Mouse (Mus musculus): ENCODE measurements around the gene Cd82. TPM values are rescaled to one million over a fixed set of nuclear protein-coding genes. Genes with fewer than 3 reads are reported as not detected.

The Cd82 gene
- polyA plus RNA-seq, 1 experiment, result 181 TPM

- 37% methylated on average over 10 of the region's 10 CpGs for WGBS
- peak overlapping the region; percentile 3; the same call in 1 of the 2 replicates for H3K27ac ChIP-seq (ENCODE audit: control insufficient read depth, insufficient read depth, low read length)
- H3K36me3 ChIP-seq (ENCODE audit: control insufficient read depth, insufficient read depth, low read length), result no peaks in the 10 kb centered on the region
- TF ChIP-seq POLR2A (IDR thresholded peaks at IDR 0.05; ENCODE audit: control insufficient read depth, extremely low read depth, insufficient read depth, low read length, poor library complexity), result no peak
- no peak for TF ChIP-seq CTCF (IDR thresholded peaks at IDR 0.05; ENCODE audit: borderline replicate concordance, control insufficient read depth, extremely low read depth, insufficient read depth, low read length, poor library complexity)
- no peaks in the 10 kb centered on the region for H3K27me3 ChIP-seq (ENCODE audit: control insufficient read depth, insufficient read depth, low read length)
- peaks cover 77% of the 10 kb centered on the region for H3K4me1 ChIP-seq (replicated peaks; ENCODE audit: control insufficient read depth, insufficient read depth, low read length)
- no peak overlapping the region for H3K4me3 ChIP-seq (ENCODE audit: control insufficient read depth, insufficient read depth, low read length)
- no peak for DNase-seq
Observed at GRCm38 (mm10) chr2:93454334-93454733, 8.6 kb downstream of the Cd82 start.

- Histone ChIP-seq H3K27me3 (ENCODE audit: control insufficient read depth, insufficient read depth, low read length) (no peaks in the 10 kb centered on the region), H3K36me3 (ENCODE audit: control insufficient read depth, insufficient read depth, low read length) (no peaks in the 10 kb centered on the region), H3K4me1 (replicated peaks; ENCODE audit: control insufficient read depth, insufficient read depth, low read length) (peaks cover 76% of the 10 kb centered on the region), H3K4me3 (ENCODE audit: control insufficient read depth, insufficient read depth, low read length) (no peak overlapping the region), H3K27ac (ENCODE audit: control insufficient read depth, insufficient read depth, low read length) (no peak overlapping the region)
- WGBS, result 87% methylated on average over 4 of the region's 4 CpGs
- no peak for DNase-seq
- no peak for TF ChIP-seq CTCF (IDR thresholded peaks at IDR 0.05; ENCODE audit: borderline replicate concordance, control insufficient read depth, extremely low read depth, insufficient read depth, low read length, poor library complexity)
- no peak for TF ChIP-seq POLR2A (IDR thresholded peaks at IDR 0.05; ENCODE audit: control insufficient read depth, extremely low read depth, insufficient read depth, low read length, poor library complexity)
Observed at GRCm38 (mm10) chr2:93453046-93453445, 9.9 kb downstream of the Cd82 start.

GRCm38 (mm10) chr2:93452506-93452905, 10.4 kb downstream of the Cd82 start:
- Histone ChIP-seq H3K4me3 (ENCODE audit: control insufficient read depth, insufficient read depth, low read length) (no peak overlapping the region), H3K36me3 (ENCODE audit: control insufficient read depth, insufficient read depth, low read length) (no peaks in the 10 kb centered on the region), H3K27me3 (ENCODE audit: control insufficient read depth, insufficient read depth, low read length) (no peaks in the 10 kb centered on the region), H3K4me1 (replicated peaks; ENCODE audit: control insufficient read depth, insufficient read depth, low read length) (peaks cover 76% of the 10 kb centered on the region), H3K27ac (ENCODE audit: control insufficient read depth, insufficient read depth, low read length) (no peak overlapping the region)
- no peak for TF ChIP-seq CTCF (IDR thresholded peaks at IDR 0.05; ENCODE audit: borderline replicate concordance, control insufficient read depth, extremely low read depth, insufficient read depth, low read length, poor library complexity)
- no peak for TF ChIP-seq POLR2A (IDR thresholded peaks at IDR 0.05; ENCODE audit: control insufficient read depth, extremely low read depth, insufficient read depth, low read length, poor library complexity)
- DNase-seq, result no peak
- 95% methylated on average over 4 of the region's 4 CpGs for WGBS

GRCm38 (mm10) chr2:93452057-93452456, 10.9 kb downstream of the Cd82 start:
- Histone ChIP-seq H3K27ac (ENCODE audit: control insufficient read depth, insufficient read depth, low read length) (no peak overlapping the region), H3K36me3 (ENCODE audit: control insufficient read depth, insufficient read depth, low read length) (no peaks in the 10 kb centered on the region), H3K27me3 (ENCODE audit: control insufficient read depth, insufficient read depth, low read length) (no peaks in the 10 kb centered on the region), H3K4me1 (replicated peaks; ENCODE audit: control insufficient read depth, insufficient read depth, low read length) (peaks cover 74% of the 10 kb centered on the region), H3K4me3 (ENCODE audit: control insufficient read depth, insufficient read depth, low read length) (no peak overlapping the region)
- 84% methylated on average over 6 of the region's 6 CpGs for WGBS
- TF ChIP-seq POLR2A (IDR thresholded peaks at IDR 0.05; ENCODE audit: control insufficient read depth, extremely low read depth, insufficient read depth, low read length, poor library complexity), result no peak
- DNase-seq, result no peak

GRCm38 (mm10) chr2:93451219-93451938, 11.6 kb downstream of the Cd82 start:
- Histone ChIP-seq H3K4me3 (ENCODE audit: control insufficient read depth, insufficient read depth, low read length) (no peak overlapping the region), H3K36me3 (ENCODE audit: control insufficient read depth, insufficient read depth, low read length) (no peaks in the 10 kb centered on the region), H3K27me3 (ENCODE audit: control insufficient read depth, insufficient read depth, low read length) (no peaks in the 10 kb centered on the region), H3K27ac (ENCODE audit: control insufficient read depth, insufficient read depth, low read length) (no peak overlapping the region), H3K4me1 (replicated peaks; ENCODE audit: control insufficient read depth, insufficient read depth, low read length) (peaks cover 69% of the 10 kb centered on the region)
- no peak for DNase-seq
- TF ChIP-seq CTCF (IDR thresholded peaks at IDR 0.05; ENCODE audit: borderline replicate concordance, control insufficient read depth, extremely low read depth, insufficient read depth, low read length, poor library complexity) (no peak), POLR2A (IDR thresholded peaks at IDR 0.05; ENCODE audit: control insufficient read depth, extremely low read depth, insufficient read depth, low read length, poor library complexity) (no peak)
- WGBS, result 95% methylated on average over 6 of the region's 6 CpGs

- Histone ChIP-seq H3K4me1 (replicated peaks; ENCODE audit: control insufficient read depth, insufficient read depth, low read length) (peaks cover 62% of the 10 kb centered on the region), H3K36me3 (ENCODE audit: control insufficient read depth, insufficient read depth, low read length) (no peaks in the 10 kb centered on the region), H3K27ac (ENCODE audit: control insufficient read depth, insufficient read depth, low read length) (no peak overlapping the region), H3K27me3 (ENCODE audit: control insufficient read depth, insufficient read depth, low read length) (no peaks in the 10 kb centered on the region), H3K4me3 (ENCODE audit: control insufficient read depth, insufficient read depth, low read length) (no peak overlapping the region)
- DNase-seq, result no peak
- TF ChIP-seq POLR2A (IDR thresholded peaks at IDR 0.05; ENCODE audit: control insufficient read depth, extremely low read depth, insufficient read depth, low read length, poor library complexity) (no peak), CTCF (IDR thresholded peaks at IDR 0.05; ENCODE audit: borderline replicate concordance, control insufficient read depth, extremely low read depth, insufficient read depth, low read length, poor library complexity) (no peak)
- WGBS, result 87% methylated on average over 7 of the region's 7 CpGs
Observed at GRCm38 (mm10) chr2:93450695-93451094, 12.2 kb downstream of the Cd82 start.

- 30% methylated on average over 2 of the region's 2 CpGs for WGBS
Observed at GRCm38 (mm10) chr2:93449657-93450056, 13.3 kb downstream of the Cd82 start.

More at GRCm38 (mm10) chr2:93449657-93450056, 13.3 kb downstream of the Cd82 start:
- Histone ChIP-seq H3K27ac (ENCODE audit: control insufficient read depth, insufficient read depth, low read length) (no peak overlapping the region), H3K4me3 (ENCODE audit: control insufficient read depth, insufficient read depth, low read length) (no peak overlapping the region), H3K36me3 (ENCODE audit: control insufficient read depth, insufficient read depth, low read length) (no peaks in the 10 kb centered on the region), H3K4me1 (replicated peaks; ENCODE audit: control insufficient read depth, insufficient read depth, low read length) (peaks cover 65% of the 10 kb centered on the region), H3K27me3 (ENCODE audit: control insufficient read depth, insufficient read depth, low read length) (no peaks in the 10 kb centered on the region)
- TF ChIP-seq POLR2A (IDR thresholded peaks at IDR 0.05; ENCODE audit: control insufficient read depth, extremely low read depth, insufficient read depth, low read length, poor library complexity), result no peak
- TF ChIP-seq CTCF (IDR thresholded peaks at IDR 0.05; ENCODE audit: borderline replicate concordance, control insufficient read depth, extremely low read depth, insufficient read depth, low read length, poor library complexity), result no peak
- DNase-seq, result no peak
